Mouse (Mus musculus): Measurements from ENCODE around the gene Slc1a4. TPM values are rescaled to one million over a fixed set of nuclear protein-coding genes. Genes with fewer than 3 reads are reported as not detected.

Slc1a4 gene
- total RNA-seq (2015; ENCODE audit: low replicate concordance) (not detected in 2 replicates), total RNA-seq (2017; ENCODE audit: low replicate concordance) (0.28 and 1.0 TPM in 2 replicates)

DNA sequence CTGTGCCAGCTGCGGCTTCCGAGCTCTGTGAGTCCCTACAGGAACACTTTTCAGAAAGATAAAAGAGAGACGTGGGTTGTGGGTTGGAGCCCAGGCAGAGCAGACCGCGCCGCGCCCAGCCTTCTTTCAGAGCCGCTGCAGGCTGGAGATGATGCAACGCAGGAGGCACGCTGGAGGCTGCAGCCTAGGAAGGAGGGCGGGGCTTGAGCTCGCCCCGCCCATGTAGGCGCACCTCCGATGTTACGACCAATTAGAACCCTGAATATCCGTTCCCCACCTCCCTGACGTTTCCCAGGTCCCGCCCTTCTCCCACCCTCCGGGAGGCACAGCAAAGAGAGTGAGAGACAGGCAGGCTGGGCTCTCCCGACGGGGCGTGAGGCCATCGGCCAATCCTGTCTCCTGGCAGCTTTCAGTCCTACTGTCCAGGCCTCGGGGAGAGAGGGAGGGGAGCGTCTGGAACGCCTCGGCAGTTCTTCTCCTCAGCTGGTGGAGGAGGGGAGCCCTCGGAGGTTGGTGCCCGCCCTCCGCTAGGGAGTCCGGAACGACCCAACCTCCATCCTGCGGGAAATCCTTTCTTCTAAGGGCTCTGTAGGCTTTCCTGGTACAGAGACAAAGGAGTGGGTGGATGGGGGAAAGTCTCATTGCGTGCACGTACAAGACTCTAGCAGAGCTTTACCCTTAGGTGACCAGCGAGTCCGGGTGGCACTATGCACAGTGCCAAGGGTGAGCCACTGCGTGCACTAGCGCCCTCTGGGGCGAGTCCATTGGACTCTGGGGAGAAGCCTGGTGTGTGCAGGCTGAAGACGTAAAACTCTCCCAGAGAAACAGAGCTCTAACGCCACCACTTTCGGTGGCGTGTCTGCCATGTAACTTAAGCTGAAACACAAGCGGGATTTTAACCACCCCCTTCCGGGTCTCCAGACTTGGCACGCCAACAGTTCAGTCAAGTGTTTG lies at the start of gene Slc1a4:
Slc1a4 (minus strand) TSS at position 153 of the 954 bp plus-strand sequence.
- peak; percentile 94 for ATAC-seq (replicated peaks; ENCODE audit: low FRiP score, poor library complexity, severe bottlenecking)

- no peak for ATAC-seq (replicated peaks; ENCODE audit: low FRiP score, poor library complexity, severe bottlenecking)
Observed at GRCm38 (mm10) chr11:20380106-20380505, 47.6 kb upstream of the Slc1a4 start.

DNA sequence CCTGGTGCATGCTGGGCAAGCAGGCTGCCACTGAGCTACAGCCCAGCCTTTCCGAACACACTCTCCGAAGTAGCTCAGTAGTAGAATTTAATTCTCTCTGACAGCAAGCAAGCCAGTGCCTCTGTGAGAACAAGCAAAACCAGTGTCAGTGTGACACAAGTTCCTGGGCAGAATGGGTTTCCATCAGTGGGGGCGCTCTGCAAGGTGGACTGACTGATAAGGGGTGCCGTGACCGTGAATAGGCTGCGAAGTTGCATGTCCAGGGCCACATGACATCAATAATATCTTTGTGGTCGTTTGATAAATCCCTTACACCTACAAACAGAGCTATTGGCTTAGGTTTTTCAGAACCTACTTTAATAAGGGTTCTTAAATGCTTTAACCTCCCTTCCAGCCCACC lies 44.1 kb upstream of the Slc1a4 start:
- ATAC-seq (replicated peaks; ENCODE audit: low FRiP score, poor library complexity, severe bottlenecking): no peak

- no peak for ATAC-seq (replicated peaks; ENCODE audit: low FRiP score, poor library complexity, severe bottlenecking)
Observed at GRCm38 (mm10) chr11:20372616-20373211, 40.2 kb upstream of the Slc1a4 start.

DNA sequence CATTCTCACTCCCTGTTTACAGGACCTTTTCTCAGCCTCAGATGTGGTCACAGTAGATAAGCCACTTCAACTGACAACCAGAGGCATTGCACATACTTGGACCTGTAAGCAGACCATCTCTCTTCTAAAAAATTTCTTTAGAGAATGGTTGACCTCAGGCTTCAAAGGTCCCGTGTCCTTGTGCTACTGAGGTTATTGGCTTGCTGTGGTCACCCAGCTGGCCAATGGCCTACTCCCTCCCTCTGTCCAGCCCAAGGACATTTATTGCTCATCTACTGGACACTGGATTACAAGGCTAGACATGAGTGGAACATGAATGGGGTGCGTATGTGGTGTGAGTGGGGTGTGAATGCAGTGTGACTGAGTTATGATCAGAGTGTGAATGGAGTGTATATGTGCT lies 38.0 kb upstream of the Slc1a4 start:
- no peak for ATAC-seq (replicated peaks; ENCODE audit: low FRiP score, poor library complexity, severe bottlenecking)

DNA sequence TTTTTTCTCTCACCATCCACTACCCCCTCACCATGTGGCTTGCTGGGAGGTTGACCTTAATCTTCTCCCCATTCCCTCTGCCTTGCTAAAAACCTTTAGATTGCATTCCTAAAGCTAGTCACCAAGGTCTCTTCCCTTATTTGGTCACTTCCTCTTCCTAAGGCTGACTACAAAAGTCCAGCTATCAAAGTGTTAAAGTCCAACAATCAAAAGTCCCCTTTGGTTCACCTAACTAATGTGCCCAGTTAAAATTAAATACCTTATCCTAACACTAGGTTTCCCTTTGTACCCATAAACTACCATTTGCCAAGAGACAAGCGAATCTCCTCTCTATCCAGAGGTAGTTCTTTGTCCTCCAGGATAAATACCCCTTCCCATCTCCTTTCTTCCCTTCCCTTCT lies 33.9 kb upstream of the Slc1a4 start:
- ATAC-seq (replicated peaks; ENCODE audit: low FRiP score, poor library complexity, severe bottlenecking): no peak

- ATAC-seq (replicated peaks; ENCODE audit: low FRiP score, poor library complexity, severe bottlenecking): no peak
Observed at GRCm38 (mm10) chr11:20361354-20361753, 28.8 kb upstream of the Slc1a4 start.

DNA sequence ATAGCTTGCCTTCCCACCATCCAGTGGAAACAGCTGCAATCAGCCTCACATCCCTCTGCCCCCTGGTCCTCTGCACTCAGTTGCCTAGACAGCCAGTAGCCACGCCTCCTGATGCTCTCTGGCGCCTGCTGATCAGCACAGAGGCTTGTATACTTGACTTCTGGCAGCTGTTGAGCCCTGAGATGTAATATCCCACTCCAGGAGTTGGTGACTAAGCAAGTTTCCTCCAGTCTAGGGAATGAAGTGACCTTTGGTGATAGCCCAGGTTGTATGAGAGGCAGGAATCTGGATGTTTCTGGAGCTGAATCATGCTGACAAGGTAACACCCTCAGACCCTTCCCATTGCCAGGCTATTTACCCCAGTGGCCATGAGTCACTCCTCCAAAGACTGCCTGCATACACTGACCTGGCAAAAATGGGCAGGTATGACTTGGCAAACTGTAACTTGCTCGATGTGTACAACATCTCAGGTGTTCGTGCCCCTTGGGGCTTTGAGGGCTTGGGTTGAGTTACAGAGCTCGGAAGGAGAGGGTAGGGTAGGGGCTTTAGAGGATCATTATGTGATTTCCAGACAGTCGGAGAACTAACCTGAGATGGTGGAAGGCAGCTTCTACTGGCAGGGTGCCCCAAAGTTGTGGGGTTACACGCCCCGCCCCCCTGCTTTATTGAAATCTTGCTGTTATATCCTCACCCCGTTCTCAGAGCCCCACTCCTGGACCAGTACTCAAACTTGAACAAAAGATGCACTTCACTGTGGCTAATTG lies 25.4 kb upstream of the Slc1a4 start:
- ATAC-seq (replicated peaks; ENCODE audit: low FRiP score, poor library complexity, severe bottlenecking): no peak

DNA sequence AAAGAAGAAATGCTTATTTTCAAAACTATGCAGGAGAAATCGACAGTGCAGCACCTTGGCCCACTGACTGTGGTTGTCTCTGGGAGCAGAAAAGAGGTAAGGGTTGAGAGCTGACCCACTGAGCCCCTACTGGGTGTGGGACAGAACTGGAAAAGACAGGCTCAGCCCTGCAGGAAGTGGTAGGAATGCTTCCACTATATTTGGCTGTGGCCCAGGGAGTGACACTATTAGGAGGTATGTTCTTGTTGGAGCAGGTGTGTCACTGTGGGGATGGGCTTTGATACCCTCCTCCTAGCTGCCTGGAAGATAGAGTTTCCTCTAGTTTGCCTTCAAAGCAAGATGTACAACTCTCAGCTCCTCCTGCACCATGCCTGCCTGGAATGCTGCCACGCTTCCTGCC lies 16.0 kb upstream of the Slc1a4 start:
- ATAC-seq (replicated peaks; ENCODE audit: low FRiP score, poor library complexity, severe bottlenecking): no peak

DNA sequence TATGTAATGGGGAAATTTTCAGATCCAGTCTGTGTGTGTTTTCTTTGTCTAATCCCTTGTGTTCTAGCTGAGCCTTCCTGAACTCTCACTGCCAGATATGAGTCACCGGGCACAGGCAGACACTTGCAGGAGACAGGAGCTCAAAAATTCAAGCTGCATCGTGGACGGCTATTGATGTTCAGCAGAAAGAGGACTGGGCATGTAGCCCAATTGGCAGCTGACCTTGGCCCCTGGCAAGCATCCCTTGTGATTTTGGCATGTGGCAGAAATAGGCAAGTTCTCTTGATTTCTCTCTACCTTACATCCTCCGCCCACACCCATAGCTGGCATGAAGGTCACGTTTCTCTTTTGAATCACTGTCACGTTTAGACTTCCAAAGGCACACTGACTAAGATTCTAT lies 15.0 kb upstream of the Slc1a4 start:
- ATAC-seq (replicated peaks; ENCODE audit: low FRiP score, poor library complexity, severe bottlenecking): no peak

DNA sequence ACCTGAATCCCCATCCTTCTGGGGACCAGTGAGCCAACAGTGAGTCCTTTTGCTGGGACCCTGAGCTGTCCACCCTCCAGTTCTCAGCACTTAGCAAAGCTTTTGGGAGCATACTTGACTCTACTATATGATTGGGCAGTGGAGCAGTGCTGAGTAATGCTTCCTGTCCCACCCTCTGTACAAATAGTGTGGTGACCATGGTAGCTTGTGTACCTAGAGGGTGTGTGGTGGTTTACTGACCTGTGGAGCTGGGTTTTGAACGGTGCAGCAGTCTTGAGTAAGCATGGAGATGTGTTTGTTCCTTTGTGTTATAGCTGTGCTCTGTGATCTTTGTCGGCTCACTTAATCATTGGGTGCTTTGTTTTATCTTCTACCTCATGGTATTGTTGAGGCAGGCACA lies 13.9 kb upstream of the Slc1a4 start:
- no peak for ATAC-seq (replicated peaks; ENCODE audit: low FRiP score, poor library complexity, severe bottlenecking)

- no peak for ATAC-seq (replicated peaks; ENCODE audit: low FRiP score, poor library complexity, severe bottlenecking)
Observed at GRCm38 (mm10) chr11:20343952-20344351, 11.4 kb upstream of the Slc1a4 start.

- ATAC-seq (replicated peaks; ENCODE audit: low FRiP score, poor library complexity, severe bottlenecking): no peak
Observed at GRCm38 (mm10) chr11:20341598-20341997, 9.1 kb upstream of the Slc1a4 start.

DNA sequence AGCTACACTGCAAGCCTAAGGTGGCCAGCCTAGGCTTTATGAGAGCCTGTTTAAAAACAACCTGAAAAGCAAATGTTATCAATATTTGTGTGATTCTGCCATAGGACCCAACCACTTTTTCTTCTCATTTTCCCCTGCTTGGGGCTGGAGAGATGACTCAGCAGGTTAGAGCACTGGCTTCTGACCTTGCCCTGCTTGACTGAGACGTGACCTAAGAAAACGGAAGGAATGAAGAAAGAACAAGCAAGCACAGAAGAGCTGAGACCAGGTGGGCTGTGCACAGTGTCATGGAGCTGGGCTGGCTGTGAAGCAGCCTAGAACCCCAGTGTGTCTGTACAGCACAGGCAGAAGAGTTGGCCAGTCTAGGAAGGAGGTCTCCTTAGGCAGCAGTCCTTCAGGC lies 6.2 kb upstream of the Slc1a4 start:
- no peak; the same call in 1 of the 2 replicates for ATAC-seq (replicated peaks; ENCODE audit: low FRiP score, poor library complexity, severe bottlenecking)

- no peak for ATAC-seq (replicated peaks; ENCODE audit: low FRiP score, poor library complexity, severe bottlenecking)
Observed at GRCm38 (mm10) chr11:20334301-20334700, 1.8 kb upstream of the Slc1a4 start.

DNA sequence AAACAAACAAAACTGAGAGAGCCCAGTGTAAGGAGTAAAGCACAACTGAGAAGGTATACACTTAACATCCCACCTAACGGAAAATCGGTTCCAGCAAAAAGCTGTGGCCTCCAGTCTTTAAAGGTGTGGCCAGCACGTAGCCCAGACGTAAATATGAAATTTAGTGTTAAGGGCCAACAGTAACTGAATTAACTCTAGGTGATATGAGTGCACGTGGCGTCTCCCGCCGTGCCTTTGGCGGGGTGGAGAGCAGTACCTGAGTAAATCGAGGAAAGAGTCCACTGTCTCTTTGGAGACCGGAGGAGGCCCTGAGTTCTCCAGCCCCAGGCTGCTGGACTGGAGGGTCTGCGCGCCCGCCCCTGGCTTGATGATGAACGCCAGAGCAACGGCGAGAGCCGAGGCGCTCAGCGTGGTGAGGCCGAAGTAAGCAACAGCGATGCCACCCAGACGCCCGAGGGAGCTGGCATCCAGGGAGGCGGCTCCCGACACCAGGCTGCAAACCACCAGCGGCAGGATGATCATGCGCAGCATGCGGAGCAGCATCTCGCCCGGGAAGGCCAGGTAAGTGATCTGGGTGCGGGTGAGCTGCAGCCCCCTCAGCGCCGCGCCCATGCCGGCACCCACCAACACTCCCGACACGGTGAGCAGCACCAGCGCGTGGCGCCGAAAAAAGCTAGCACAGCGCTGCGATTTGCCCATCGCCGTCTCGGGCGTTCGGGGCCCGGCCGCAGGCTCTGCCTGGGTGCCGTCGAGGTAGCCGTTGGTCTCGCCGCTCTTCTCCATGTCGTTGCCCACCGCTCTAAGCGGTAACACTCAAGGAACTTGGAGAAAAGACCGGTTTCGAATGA lies 599 bp downstream of the Slc1a4 start:
- ATAC-seq (replicated peaks; ENCODE audit: low FRiP score, poor library complexity, severe bottlenecking): peak; percentile 34

GRCm38 (mm10) chr11:20331027-20331689 lies 1.4 kb downstream of the Slc1a4 start:
- ATAC-seq (replicated peaks; ENCODE audit: low FRiP score, poor library complexity, severe bottlenecking): no peak

- no peak for ATAC-seq (replicated peaks; ENCODE audit: low FRiP score, poor library complexity, severe bottlenecking)
Observed at GRCm38 (mm10) chr11:20329711-20330110, 2.8 kb downstream of the Slc1a4 start.

DNA sequence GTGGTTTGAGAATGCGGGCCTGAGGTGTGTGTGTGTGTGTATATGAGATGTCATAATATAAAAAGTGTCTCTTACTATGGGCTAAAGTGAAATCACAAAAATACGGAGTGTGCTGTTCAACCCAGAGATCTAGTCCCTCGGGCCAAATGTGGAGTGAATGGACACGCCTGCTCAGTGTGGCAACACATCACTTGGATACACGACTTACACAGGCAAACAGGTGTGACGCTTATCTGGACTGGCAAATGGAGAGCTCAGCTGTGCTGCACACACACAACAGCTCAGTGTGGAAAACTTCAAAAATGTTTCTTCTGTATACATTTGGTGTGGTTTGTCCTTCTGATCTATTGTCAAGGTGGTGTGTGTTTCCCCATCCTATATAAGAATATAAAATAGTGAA lies 3.7 kb downstream of the Slc1a4 start:
- ATAC-seq (replicated peaks; ENCODE audit: low FRiP score, poor library complexity, severe bottlenecking): no peak

Measured in erythroblast, adult 5-6 weeks (primary cell).